In the genomic region with DNA sequence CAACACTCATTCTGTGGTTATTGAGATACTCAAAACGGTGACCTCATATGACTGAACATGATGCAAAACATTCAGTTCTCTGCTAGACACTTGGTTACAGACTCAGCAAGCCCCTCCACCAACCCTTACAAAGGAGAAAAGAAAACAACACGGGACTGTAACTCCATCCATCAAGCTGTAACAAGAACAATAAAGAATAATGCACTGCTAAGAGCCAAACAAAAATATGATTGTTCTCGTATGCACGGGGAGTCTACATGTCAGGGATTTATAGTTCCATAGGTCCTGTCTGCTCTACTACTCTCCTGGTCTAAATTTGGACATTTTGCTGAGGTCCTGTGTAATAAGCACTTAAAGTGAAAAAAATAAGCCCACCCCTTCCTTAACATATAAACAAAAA, we compare ENCODE assay signal across 17 mouse cellular contexts. TPM values are rescaled to one million over a fixed set of nuclear protein-coding genes. Genes with fewer than 3 reads are reported as not detected.
"Had no signal": no experiment of that assay in that cellular context is flagged by ENCODE, and none has a peak within 500 bp of the region (broad histone marks: within the 10 kb centered on the region; RNA-seq: fewer than 3 reads in every experiment).

No protein-coding gene starts in this region.

- H3K27ac ChIP-seq: liver, embryonic 12.5 days; liver, embryonic 15.5 days; macrophage; stomach, embryonic 15.5 days had no signal

- H3K27me3 ChIP-seq: liver, embryonic 12.5 days; liver, embryonic 15.5 days; stomach, embryonic 15.5 days had no signal

- H3K4me1 ChIP-seq: liver, embryonic 12.5 days; liver, embryonic 15.5 days; stomach, embryonic 15.5 days had no signal

- ATAC-seq: intestine, postnatal 0 days; liver, embryonic 12.5 days had no signal

- H3K4me3 ChIP-seq: liver, embryonic 12.5 days; liver, embryonic 15.5 days; stomach, embryonic 15.5 days had no signal

- H3K36me3 ChIP-seq: liver, embryonic 12.5 days; liver, embryonic 15.5 days; stomach, embryonic 15.5 days had no signal

- H3K9ac ChIP-seq: liver, embryonic 12.5 days; liver, embryonic 15.5 days; stomach, embryonic 15.5 days had no signal

- H3K4me2 ChIP-seq: liver, embryonic 12.5 days; liver, embryonic 15.5 days; stomach, embryonic 15.5 days had no signal

- H3K9me3 ChIP-seq: liver, embryonic 12.5 days; liver, embryonic 15.5 days; stomach, embryonic 15.5 days had no signal

- DNase-seq: kidney, adult 8-10 months; kidney, postnatal 10 days; kidney, postnatal 36 days; left cerebral cortex, postnatal 4 days; liver; lung, adult 18-20 months; midbrain, embryonic 14.5 days; retina, postnatal 1 day; right cerebral cortex, postnatal 25 days; spleen, adult 18-20 months; thymus, adult 18-20 months; thymus, postnatal 36 days had no signal

RNA-seq across cellular contexts. Expression of a gene that starts 29.6 kb away (rescaled TPM):
- polyA plus RNA-seq: macrophage had no signal
